Mouse (Mus musculus) MEL (cell line): ENCODE results near the gene Wdr59. TPM values are rescaled to one million over a fixed set of nuclear protein-coding genes. Genes with fewer than 3 reads are reported as not detected.

Source experiments
- DNase-seq: peaks from one replicate; pipeline ENCODE4 v3.0.0; 2011; ENCODE audit warnings: low read depth, low spot score
- H3K27ac ChIP-seq: 2 replicates; pipeline ENCODE4 v1.5.1; 2012; ENCODE audit warnings: low read depth, mild to moderate bottlenecking, control low read depth, low read length, moderate library complexity; ENCODE audit not compliant: control insufficient read depth
- H3K27me3 ChIP-seq, 2 experiments: fragments of 150-350 bp in 1 of 2; sonication (generic) in 1 of 2; 2 replicates each; pipeline ENCODE4 v1.6.1; 2012; ENCODE audit warnings: low read length in 2 of 2, mild to moderate bottlenecking in 2 of 2, improper control_type of control experiment in 1 of 2, moderate library complexity in 1 of 2; ENCODE audit not compliant: insufficient read depth in 2 of 2, control insufficient read depth in 1 of 2
- H3K36me3 ChIP-seq, 2 experiments: 2 replicates each; pipeline ENCODE4 v1.6.1; 2012 to 2014; ENCODE audit warnings: low read length in 2 of 2, improper control_type of control experiment in 1 of 2, inconsistent platforms in 1 of 2, mild to moderate bottlenecking in 1 of 2; ENCODE audit not compliant: insufficient read depth in 2 of 2, control insufficient read depth in 1 of 2
- H3K4me1 ChIP-seq, 2 experiments: fragments of 150-350 bp in 1 of 2; sonication (generic) in 1 of 2; 2 replicates each; pipeline ENCODE4 v1.6.1; 2012; ENCODE audit warnings: low read length in 2 of 2, improper control_type of control experiment in 1 of 2, mild to moderate bottlenecking in 1 of 2; ENCODE audit not compliant: insufficient read depth in 2 of 2, control insufficient read depth in 1 of 2
- H3K4me3 ChIP-seq, 2 experiments: fragments of 150-350 bp in 1 of 2; sonication (generic) in 1 of 2; 2 replicates each; pipeline ENCODE4 v1.5.1; 2012; ENCODE audit warnings: low read depth in 2 of 2, low read length in 2 of 2, mild to moderate bottlenecking in 2 of 2, moderate library complexity in 2 of 2, control low read depth in 1 of 2, improper control_type of control experiment in 1 of 2; ENCODE audit not compliant: control insufficient read depth in 1 of 2, insufficient read depth in 1 of 2
- H3K79me2 ChIP-seq: 2 replicates; pipeline ENCODE4 v1.6.1; 2012; ENCODE audit warnings: mild to moderate bottlenecking, low read length, moderate library complexity; ENCODE audit not compliant: control insufficient read depth, poor library complexity, insufficient read depth
- H3K9ac ChIP-seq: 2 replicates; pipeline ENCODE4 v1.6.1; 2012; ENCODE audit warnings: low read depth, mild to moderate bottlenecking, control low read depth, low read length, moderate library complexity; ENCODE audit not compliant: control insufficient read depth, poor library complexity, severe bottlenecking
- H3K9me3 ChIP-seq: fragments of 150-350 bp; sonication (generic); replicated peaks from 2 replicates; pipeline ENCODE4 v1.6.1; 2012; ENCODE audit warnings: mild to moderate bottlenecking, low read length, improper control_type of control experiment, moderate library complexity; ENCODE audit not compliant: insufficient read depth
- BHLHE40 ChIP-seq: IDR thresholded peaks from 2 replicates; pipeline ENCODE4 v1.6.1; 2012; ENCODE audit warnings: low read depth, mild to moderate bottlenecking, inconsistent platforms, low read length, improper control_type of control experiment, borderline replicate concordance
- CHD1 ChIP-seq: IDR thresholded peaks from 2 replicates; pipeline ENCODE4 v1.6.1; 2012; ENCODE audit warnings: low read depth, mild to moderate bottlenecking, inconsistent platforms, low read length, improper control_type of control experiment
- CHD2 ChIP-seq: IDR thresholded peaks from 2 replicates; pipeline ENCODE4 v1.6.1; 2011; ENCODE audit warnings: low read length, improper control_type of control experiment
- E2F4 ChIP-seq: IDR thresholded peaks from 2 replicates; pipeline ENCODE4 v1.6.1; 2011; ENCODE audit warnings: low read depth, low read length, improper control_type of control experiment, borderline replicate concordance
- EP300 ChIP-seq, 2 experiments: IDR thresholded peaks; 2 replicates each; pipeline ENCODE4 v1.6.1; 2011; ENCODE audit warnings: improper control_type of control experiment in 2 of 2, low read length in 2 of 2, low read depth in 1 of 2, mild to moderate bottlenecking in 1 of 2
- ETS1 ChIP-seq: IDR thresholded peaks from 2 replicates; pipeline ENCODE4 v1.6.1; 2012; ENCODE audit warnings: low read depth, mild to moderate bottlenecking, inconsistent platforms, low read length, improper control_type of control experiment, moderate library complexity
- GABPA ChIP-seq: IDR thresholded peaks from 2 replicates; pipeline ENCODE4 v1.6.1; 2012; ENCODE audit warnings: low read depth, mild to moderate bottlenecking, inconsistent platforms, low read length, improper control_type of control experiment, moderate library complexity
- GATA1 ChIP-seq: IDR thresholded peaks from 2 replicates; pipeline ENCODE4 v1.6.1; 2011; ENCODE audit warnings: low read depth, low read length, improper control_type of control experiment
- HCFC1 ChIP-seq: IDR thresholded peaks from 2 replicates; pipeline ENCODE4 v1.6.1; 2012; ENCODE audit warnings: low read depth, mild to moderate bottlenecking, inconsistent platforms, low read length, improper control_type of control experiment, moderate library complexity
- JUND ChIP-seq: IDR thresholded peaks from 2 replicates; pipeline ENCODE4 v1.6.1; 2011; ENCODE audit warnings: low read depth, mild to moderate bottlenecking, improper control_type of control experiment, low read length
- KAT2A ChIP-seq: conservative IDR thresholded peaks from 2 replicates; pipeline ENCODE4 v1.6.1; 2012; ENCODE audit warnings: low read depth, low read length, improper control_type of control experiment, inconsistent platforms
- MAFK ChIP-seq: IDR thresholded peaks from 2 replicates; pipeline ENCODE4 v1.6.1; 2011; ENCODE audit warnings: low read depth, mild to moderate bottlenecking, low read length, improper control_type of control experiment, borderline replicate concordance
- MAX ChIP-seq: IDR thresholded peaks from 2 replicates; pipeline ENCODE4 v1.6.1; 2011; ENCODE audit warnings: low read length, improper control_type of control experiment
- MAZ ChIP-seq: IDR thresholded peaks from 2 replicates; pipeline ENCODE4 v1.6.1; 2012; ENCODE audit warnings: low read depth, mild to moderate bottlenecking, inconsistent platforms, low read length, improper control_type of control experiment
- MXI1 ChIP-seq: IDR thresholded peaks from 2 replicates; pipeline ENCODE4 v1.6.1; 2011; ENCODE audit warnings: mild to moderate bottlenecking, low read depth, low read length, improper control_type of control experiment
- MYB ChIP-seq: IDR thresholded peaks from 2 replicates; pipeline ENCODE4 v1.6.1; 2011; ENCODE audit warnings: mild to moderate bottlenecking, low read depth, low read length, improper control_type of control experiment
- NELFE ChIP-seq: IDR thresholded peaks from 2 replicates; pipeline ENCODE4 v1.6.1; 2011; ENCODE audit warnings: low read depth, low read length, improper control_type of control experiment
- POLR2A ChIP-seq, 2 experiments: IDR thresholded peaks; 2 replicates each; pipeline ENCODE4 v1.6.1; 2011 to 2012; ENCODE audit warnings: low read length in 2 of 2, mild to moderate bottlenecking in 2 of 2, control low read depth in 1 of 2, improper control_type of control experiment in 1 of 2, low read depth in 1 of 2, moderate library complexity in 1 of 2; ENCODE audit not compliant: control insufficient read depth in 1 of 2, insufficient read depth in 1 of 2, poor library complexity in 1 of 2
- POLR2AphosphoS5 ChIP-seq: IDR thresholded peaks from 2 replicates; pipeline ENCODE4 v1.6.1; 2012; ENCODE audit warnings: low read depth, borderline replicate concordance, mild to moderate bottlenecking, inconsistent platforms, low read length, moderate library complexity, mixed read lengths
- RAD21 ChIP-seq: IDR thresholded peaks from 2 replicates; pipeline ENCODE4 v1.6.1; 2011; ENCODE audit warnings: mild to moderate bottlenecking, low read depth, low read length, improper control_type of control experiment
- RCOR1 ChIP-seq: IDR thresholded peaks from 2 replicates; pipeline ENCODE4 v1.6.1; 2012; ENCODE audit warnings: low read depth, mild to moderate bottlenecking, inconsistent platforms, low read length, improper control_type of control experiment
- SIN3A ChIP-seq: IDR thresholded peaks from 2 replicates; pipeline ENCODE4 v1.6.1; 2012; ENCODE audit warnings: low read length, improper control_type of control experiment, inconsistent platforms
- SMC3 ChIP-seq: IDR thresholded peaks from 2 replicates; pipeline ENCODE4 v1.6.1; 2011; ENCODE audit warnings: low read depth, low read length, improper control_type of control experiment
- TBP ChIP-seq: IDR thresholded peaks from 2 replicates; pipeline ENCODE4 v1.8.0; 2011; ENCODE audit warnings: low read depth, low read length, improper control_type of control experiment
- TCF12 ChIP-seq: IDR thresholded peaks from 2 replicates; pipeline ENCODE4 v1.6.1; 2014; ENCODE audit warnings: low read depth, mild to moderate bottlenecking, inconsistent platforms, low read length, improper control_type of control experiment, moderate library complexity
- USF1 ChIP-seq: IDR thresholded peaks from 2 replicates; pipeline ENCODE4 v1.6.1; 2014; ENCODE audit warnings: low read depth, mild to moderate bottlenecking, inconsistent platforms, low read length, improper control_type of control experiment, moderate library complexity
- USF2 ChIP-seq, 2 experiments: IDR thresholded peaks; 2 replicates each; pipeline ENCODE4 v1.6.1; 2011 to 2012; ENCODE audit warnings: improper control_type of control experiment in 2 of 2, low read length in 2 of 2, borderline replicate concordance in 1 of 2, inconsistent platforms in 1 of 2, low read depth in 1 of 2, mild to moderate bottlenecking in 1 of 2; ENCODE audit not compliant: insufficient read depth in 1 of 2
- ZC3H11A ChIP-seq: IDR thresholded peaks from 2 replicates; pipeline ENCODE4 v1.6.1; 2012; ENCODE audit warnings: low read depth, mild to moderate bottlenecking, inconsistent platforms, low read length, improper control_type of control experiment
- ZKSCAN1 ChIP-seq: IDR thresholded peaks from 2 replicates; pipeline ENCODE4 v1.6.1; 2012; ENCODE audit warnings: low read depth, mild to moderate bottlenecking, inconsistent platforms, low read length, improper control_type of control experiment, moderate library complexity
- ZMIZ1 ChIP-seq: IDR thresholded peaks from 2 replicates; pipeline ENCODE4 v1.6.1; 2012; ENCODE audit warnings: low read depth, mild to moderate bottlenecking, inconsistent platforms, low read length, improper control_type of control experiment, moderate library complexity
- ZNF384 ChIP-seq: IDR thresholded peaks from 2 replicates; pipeline ENCODE4 v1.6.1; 2012; ENCODE audit warnings: low read depth, mild to moderate bottlenecking, inconsistent platforms, low read length, improper control_type of control experiment
- polyA plus RNA-seq, 2 experiments: library from polyadenylated mRNA; stranded (reverse) in 1 of 2; unstranded in 1 of 2; fragments of >175 nt in 1 of 2; fragments of >200 nt in 1 of 2; gene quantifications; 2 replicates each; pipeline versions ENCODE4 v1.2.1 to v1.2.4; 2012; ENCODE audit warnings: low replicate concordance in 2 of 2, low read depth in 1 of 2; ENCODE audit not compliant: insufficient read length in 2 of 2, insufficient read depth in 1 of 2, missing spikeins in 1 of 2
- total RNA-seq: library from RNA; depleted of rRNA; stranded (reverse); fragments of 300-350 nt; gene quantifications from 2 replicates; pipeline ENCODE4 v1.2.3, GENCODE M21; 2012

Wdr59 gene
- total and polyA plus RNA-seq, 3 experiments = 6.5 to 16.6 TPM; not detected in 1

DNA sequence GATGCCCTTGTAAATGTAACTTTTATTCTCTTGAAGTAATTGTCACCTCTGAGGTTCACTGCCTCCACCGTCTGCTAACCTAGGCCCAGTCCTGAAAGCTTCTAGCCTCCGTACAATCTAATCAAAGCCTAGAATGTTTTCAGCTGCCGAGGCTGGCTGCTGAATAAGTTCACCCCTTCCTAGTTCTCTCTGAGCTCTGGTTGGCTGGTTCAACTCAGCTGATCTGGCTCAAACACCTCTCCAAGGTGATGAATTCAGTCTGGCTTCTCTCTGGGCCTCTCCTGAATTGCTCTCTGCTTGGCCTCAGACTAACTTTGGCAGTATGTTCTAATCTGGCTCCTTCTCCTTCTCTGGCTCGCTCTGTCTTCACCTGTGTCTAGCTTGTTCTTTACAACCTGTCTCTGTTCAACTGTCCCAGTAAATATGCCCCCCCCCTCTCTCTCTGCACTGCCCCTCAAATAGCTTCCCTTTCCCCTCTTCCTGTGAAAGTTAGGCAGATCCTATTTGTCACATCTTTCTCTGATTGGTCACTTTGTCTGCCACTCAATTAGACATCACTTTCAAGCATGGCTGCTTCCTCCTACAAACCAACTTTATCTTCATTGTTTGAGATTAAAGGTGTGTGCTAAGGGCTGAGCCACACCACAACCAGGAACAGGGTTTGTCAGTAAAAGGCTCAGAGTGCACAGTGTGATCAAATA is 75.8 kb downstream of the Wdr59 start:
- Histone ChIP-seq H3K9ac (no peak overlapping the region), H3K9me3 (no peaks in the 10 kb centered on the region), H3K4me3 (no peak overlapping the region), H3K27ac (no peak overlapping the region), H3K79me2 (no peaks in the 10 kb centered on the region), H3K36me3 (peaks cover 1 to 7% of the 10 kb centered on the region in 2 experiments; a peak in 3 of 4 replicates), H3K4me1 (peaks cover 3 to 13% of the 10 kb centered on the region in 2 experiments; a peak in 3 of 4 replicates), H3K27me3 (no peaks in the 10 kb centered on the region)
- 0 out of 2 replicates have a peak, but pooled peaks have one; percentile 7 for TF ChIP-seq SIN3A
- TF ChIP-seq MAZ = no peak
- no peak for TF ChIP-seq E2F4
- TF ChIP-seq GABPA = no peak
- DNase-seq = peak; percentile 65

DNA sequence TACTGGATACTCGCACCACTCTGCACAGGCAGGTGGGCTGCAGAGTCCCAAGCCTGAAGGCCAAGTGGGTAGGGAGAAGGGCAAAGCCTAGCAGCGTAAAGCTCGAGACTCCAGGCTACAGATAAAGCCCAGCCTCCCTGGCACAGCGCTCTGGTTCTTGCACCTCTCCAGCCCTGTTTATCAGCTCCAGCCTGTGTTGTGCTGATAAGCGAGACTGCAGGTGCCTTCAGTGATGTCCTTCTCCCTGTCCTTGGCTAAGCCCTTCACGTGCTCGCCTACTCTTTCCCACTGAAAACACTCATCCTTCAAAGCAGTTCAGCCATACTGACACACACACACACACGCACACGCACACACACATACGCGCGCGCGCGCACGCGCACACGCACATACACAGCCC is 76.3 kb downstream of the Wdr59 start:
- no peaks in the 10 kb centered on the region for H3K27me3 ChIP-seq
- peaks cover 1 to 7% of the 10 kb centered on the region in 2 experiments; a peak in 3 of 4 replicates for H3K36me3 ChIP-seq
- peak; percentile 77 for DNase-seq
- no peaks in the 10 kb centered on the region for H3K9me3 ChIP-seq
- H3K9ac ChIP-seq = no peak overlapping the region
- H3K79me2 ChIP-seq = no peaks in the 10 kb centered on the region
- no peak overlapping the region for H3K4me3 ChIP-seq
- no peak overlapping the region for H3K27ac ChIP-seq
- peaks cover 3 to 13% of the 10 kb centered on the region in 2 experiments; a peak in 3 of 4 replicates for H3K4me1 ChIP-seq
- TF ChIP-seq NELFE (no peak), MAFK (no peak), CHD1 (no peak), USF1 (peak; percentile 66), TBP (no peak), ETS1 (peak; percentile 74), KAT2A (no peak), JUND (no peak), POLR2AphosphoS5 (no peak), RAD21 (no peak), RCOR1 (peak; percentile 63), ZNF384 (no peak), ZMIZ1 (no peak), POLR2A (IDR thresholded peaks at IDR 0.05; ENCODE audit: control insufficient read depth in 1 of 2, insufficient read depth in 1 of 2, low read depth in 1 of 2, low read length in 2 of 2, poor library complexity in 1 of 2) (no peak), ZC3H11A (no peak), SMC3 (no peak; the same call in 1 of the 2 replicates), GABPA (no peak), MYB (no peak), TCF12 (peak; percentile 94), USF2 (IDR thresholded peaks at IDR 0.05; ENCODE audit: borderline replicate concordance in 1 of 2, insufficient read depth in 1 of 2, low read depth in 1 of 2, low read length in 2 of 2) (no peak), ZKSCAN1 (no peak), BHLHE40 (peak; percentile 89), EP300 (IDR thresholded peaks at IDR 0.05; ENCODE audit: low read depth in 1 of 2, low read length in 2 of 2) (peak; percentile 73 to 85; a peak in 3 of 4 replicates), CHD2 (no peak), GATA1 (peak; percentile 89), SIN3A (no peak), MXI1 (peak; percentile 46; the same call in 1 of the 2 replicates), MAZ (no peak), MAX (peak; percentile 69), HCFC1 (no peak)
